8 mouse cellular contexts compared by ENCODE assay signal in the genomic region with DNA sequence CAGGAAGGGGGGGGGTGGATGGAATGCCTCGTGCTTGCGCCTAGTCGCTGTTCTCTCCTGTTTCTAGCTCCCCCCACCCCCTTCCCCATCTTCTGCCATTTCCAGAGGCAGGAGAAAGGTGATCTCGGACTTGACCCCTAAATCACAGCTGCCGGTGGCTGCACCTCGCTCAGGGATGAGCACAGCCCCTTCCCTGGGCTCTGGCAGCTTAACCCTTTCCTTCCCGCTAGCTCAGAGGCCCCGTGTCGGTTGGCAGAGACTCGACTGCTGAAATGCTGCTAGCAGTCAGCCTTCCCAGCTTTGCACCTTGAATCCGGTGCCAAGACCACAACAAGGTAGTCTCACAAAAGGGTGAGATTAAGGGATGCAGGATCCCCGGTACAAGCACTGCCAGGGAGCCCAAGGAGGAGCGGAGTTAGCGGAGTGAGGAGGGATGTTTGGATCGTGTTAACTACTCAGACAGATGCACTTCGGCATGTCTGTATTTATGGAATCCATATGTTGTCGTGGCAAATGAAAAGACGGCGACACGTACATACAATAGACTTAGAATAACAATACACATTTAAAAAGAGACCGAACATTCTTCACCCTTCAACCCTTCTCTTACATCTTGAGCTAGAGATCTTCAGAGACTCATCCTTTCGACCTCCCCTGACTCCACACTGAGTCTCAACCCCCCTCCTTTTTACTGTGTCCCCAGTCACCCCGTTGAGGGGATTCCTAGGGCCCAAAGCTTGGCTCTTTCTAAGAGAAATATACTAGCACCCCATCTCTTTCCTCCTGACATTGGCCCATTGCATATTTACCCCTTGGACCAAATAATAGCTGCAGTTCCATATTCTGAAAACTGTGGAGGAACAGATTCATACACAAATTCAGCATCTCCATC.
DNase-seq lines count a peak whose midpoint lies in the region; ATAC-seq and TF ChIP-seq lines count a peak whose summit lies in the region.
"Had no signal": no experiment of that assay in that cellular context is flagged by ENCODE, and none has a peak within 500 bp of the region (broad histone marks: within the 10 kb centered on the region; RNA-seq: fewer than 3 reads in every experiment).

No protein-coding gene starts in this region.

- DNase-seq in lung, postnatal 0 days (ENCODE audit: low spot score) = no peak
- no peak for DNase-seq in lung, postnatal 10 days
- DNase-seq in forebrain, embryonic 11.5 days (ENCODE audit: low spot score) = peak; percentile 69
- no peak for DNase-seq in stomach, postnatal 0 days (ENCODE audit: low spot score)
- no peak for DNase-seq in gastrocnemius, postnatal 36 days
- DNase-seq in cerebellum, adult 2 months = no peak

- WGBS in lung, postnatal 0 days = 22% methylated on average over 23 of the region's 23 CpGs
- under 1% methylated on average over 23 of the region's 23 CpGs for WGBS in forebrain, embryonic 11.5 days
- 3% methylated on average over 23 of the region's 23 CpGs for WGBS in limb, embryonic 12.5 days
- 29% methylated on average over 23 of the region's 23 CpGs for WGBS in stomach, postnatal 0 days
- WGBS in cerebellum, adult 2 months = 2% methylated on average over 23 of the region's 23 CpGs

- TF ChIP-seq CTCF in lung, postnatal 0 days (IDR thresholded peaks at IDR 0.05) = no peak
- no peak for TF ChIP-seq CTCF in stomach, postnatal 0 days (IDR thresholded peaks at IDR 0.05; ENCODE audit: low read depth)
- TF ChIP-seq CTCF in cerebellum, adult 2 months (IDR thresholded peaks at IDR 0.05; ENCODE audit: borderline replicate concordance, insufficient read depth, low read depth, low read length) = no peak

- H3K4me1 ChIP-seq in lung, postnatal 0 days (ENCODE audit: insufficient read depth, low read depth, low read length) = peaks cover 8% of the 10 kb centered on the region; the same call in 1 of the 2 replicates
- peaks cover 28% of the 10 kb centered on the region for H3K4me1 ChIP-seq in forebrain, embryonic 11.5 days (replicated peaks; ENCODE audit: control insufficient read depth, insufficient read depth, low read length)
- peaks cover 62% of the 10 kb centered on the region for H3K4me1 ChIP-seq in limb, embryonic 12.5 days (replicated peaks)
- H3K4me1 ChIP-seq in stomach, postnatal 0 days (replicated peaks; ENCODE audit: control insufficient read depth, insufficient read depth) = peaks cover 5% of the 10 kb centered on the region
- H3K4me1 ChIP-seq in cerebellum, adult 2 months (ENCODE audit: control insufficient read depth, insufficient read depth, low read length) = no peaks in the 10 kb centered on the region; the same call in none of the 2 replicates

- no peak for ATAC-seq in lung, postnatal 0 days
- ATAC-seq in forebrain, embryonic 11.5 days (replicated peaks; ENCODE audit: low FRiP score) = no peak
- no peak for ATAC-seq in limb, embryonic 12.5 days (ENCODE audit: insufficient number of reproducible peaks, insufficient read depth, low FRiP score, low TSS enrichment, low read depth)
- ATAC-seq in stomach, postnatal 0 days (ENCODE audit: low FRiP score, low TSS enrichment) = no peak

- H3K36me3 ChIP-seq in lung, postnatal 0 days (ENCODE audit: insufficient read depth, low read length) = no peaks in the 10 kb centered on the region
- no peaks in the 10 kb centered on the region for H3K36me3 ChIP-seq in forebrain, embryonic 11.5 days (ENCODE audit: control insufficient read depth, insufficient read depth, low read length)
- H3K36me3 ChIP-seq in limb, embryonic 12.5 days = no peaks in the 10 kb centered on the region
- no peaks in the 10 kb centered on the region for H3K36me3 ChIP-seq in stomach, postnatal 0 days (ENCODE audit: control insufficient read depth, insufficient read depth, low read length)
- H3K36me3 ChIP-seq: liver, embryonic 15.5 days had no signal

- TF ChIP-seq POLR2A in cerebellum, adult 2 months (IDR thresholded peaks at IDR 0.05; ENCODE audit: borderline replicate concordance, insufficient read depth, low read length) = no peak

- H3K9ac ChIP-seq in lung, postnatal 0 days (replicated peaks; ENCODE audit: low read depth) = no peak overlapping the region
- peak overlapping the region; percentile 39; the same call in 1 of the 2 replicates for H3K9ac ChIP-seq in forebrain, embryonic 11.5 days (ENCODE audit: low read length)
- H3K9ac ChIP-seq in limb, embryonic 12.5 days (replicated peaks) = peak overlapping the region; percentile 48; the same call in 1 of the 2 replicates
- H3K9ac ChIP-seq in stomach, postnatal 0 days (ENCODE audit: low read length) = no peak overlapping the region
- H3K9ac ChIP-seq: liver, embryonic 15.5 days had no signal

- no peaks in the 10 kb centered on the region for H3K9me3 ChIP-seq in lung, postnatal 0 days (ENCODE audit: low read length)
- H3K9me3 ChIP-seq in forebrain, embryonic 11.5 days (ENCODE audit: control insufficient read depth, low read length) = no peaks in the 10 kb centered on the region
- H3K9me3 ChIP-seq in limb, embryonic 12.5 days = no peaks in the 10 kb centered on the region
- no peaks in the 10 kb centered on the region for H3K9me3 ChIP-seq in stomach, postnatal 0 days (ENCODE audit: control insufficient read depth, low read length)
- H3K9me3 ChIP-seq: liver, embryonic 15.5 days had no signal

- intact Hi-C loops in gastrocnemius, postnatal 36 days (cut with DNase I) = loop anchor here (5.0 kb wide), 1 partner anchor 183 kb away; no protein-coding TSS in a partner anchor

- H3K4me3 ChIP-seq in lung, postnatal 0 days (ENCODE audit: low read depth, low read length) = no peak overlapping the region
- H3K4me3 ChIP-seq in forebrain, embryonic 11.5 days (ENCODE audit: low read depth, low read length) = peak overlapping the region; percentile 12; the same call in 1 of the 2 replicates
- peak overlapping the region; percentile 34 for H3K4me3 ChIP-seq in limb, embryonic 12.5 days (replicated peaks)
- H3K4me3 ChIP-seq in stomach, postnatal 0 days (ENCODE audit: low read depth, low read length) = 0 out of 2 replicates have a peak overlapping the region, but pooled peaks have one; percentile 8
- H3K4me3 ChIP-seq in cerebellum, adult 2 months (replicated peaks; ENCODE audit: insufficient read depth, low read depth, low read length) = no peak overlapping the region
- H3K4me3 ChIP-seq: liver, embryonic 15.5 days had no signal

- no peak for TF ChIP-seq EP300 in lung, postnatal 0 days (IDR thresholded peaks at IDR 0.05)
- TF ChIP-seq EP300 in stomach, postnatal 0 days (optimal IDR thresholded peaks at IDR 0.05) = no peak

- H3K4me2 ChIP-seq in lung, postnatal 0 days (replicated peaks; ENCODE audit: low read depth, low read length) = peak overlapping the region; percentile 20; the same call in 1 of the 2 replicates
- peak overlapping the region; percentile 44 for H3K4me2 ChIP-seq in forebrain, embryonic 11.5 days (ENCODE audit: low read depth, low read length, severe bottlenecking)
- peak overlapping the region; percentile 55 for H3K4me2 ChIP-seq in limb, embryonic 12.5 days
- H3K4me2 ChIP-seq in stomach, postnatal 0 days (replicated peaks; ENCODE audit: low read depth) = peak overlapping the region; percentile 24
- H3K4me2 ChIP-seq: liver, embryonic 15.5 days had no signal

- no peak overlapping the region for H3K27ac ChIP-seq in lung, postnatal 0 days (ENCODE audit: low read length)
- no peak overlapping the region for H3K27ac ChIP-seq in forebrain, embryonic 11.5 days (ENCODE audit: low read depth, low read length)
- peak overlapping the region; percentile 81 for H3K27ac ChIP-seq in limb, embryonic 12.5 days
- H3K27ac ChIP-seq in stomach, postnatal 0 days (replicated peaks) = no peak overlapping the region
- H3K27ac ChIP-seq in cerebellum, adult 2 months (ENCODE audit: insufficient read depth, low read length) = no peak overlapping the region
- H3K27ac ChIP-seq: liver, embryonic 15.5 days had no signal

- H3K27me3 ChIP-seq in lung, postnatal 0 days (replicated peaks; ENCODE audit: insufficient read depth, low read length) = peaks cover 28% of the 10 kb centered on the region; the same call in 1 of the 2 replicates
- H3K27me3 ChIP-seq in forebrain, embryonic 11.5 days (ENCODE audit: control insufficient read depth, insufficient read depth, low read length) = peaks cover 46% of the 10 kb centered on the region
- peaks cover 46% of the 10 kb centered on the region for H3K27me3 ChIP-seq in limb, embryonic 12.5 days
- peaks cover 8% of the 10 kb centered on the region for H3K27me3 ChIP-seq in stomach, postnatal 0 days (ENCODE audit: control insufficient read depth, insufficient read depth, low read length)
- H3K27me3 ChIP-seq in cerebellum, adult 2 months (ENCODE audit: control insufficient read depth, insufficient read depth, low read length) = peaks cover 16% of the 10 kb centered on the region; the same call in 1 of the 2 replicates

Comparison
In these comparisons a context has a peak if more than half of its experiments do, and no peak if none do; other contexts are left out.
1. H3K4me3 ChIP-seq: peak in forebrain, embryonic 11.5 days (single experiment), limb, embryonic 12.5 days (single experiment) and stomach, postnatal 0 days (single experiment); none in lung, postnatal 0 days (single experiment) and cerebellum, adult 2 months (single experiment).
2. H3K9ac ChIP-seq: peak in forebrain, embryonic 11.5 days (single experiment) and limb, embryonic 12.5 days (single experiment); none in lung, postnatal 0 days (single experiment) and stomach, postnatal 0 days (single experiment).
3. Peak in every context shown above with its lines, with median percentiles within 50 percentile points of each other: H3K4me2 ChIP-seq.